Mouse (Mus musculus) heart, adult 11 months (tissue): ENCODE data around the gene Ubp1.

Experiments used
- DNase-seq: peaks from one replicate; pipeline ENCODE4 v3.0.0; 2022

Ubp1 gene

GRCm38 (mm10) chr9:113930534-113931374, at the start of gene Ubp1:
Gene Ubp1, plus strand, starts transcription at chr9:113930934.
- DNase-seq, result peak; percentile 100

DNA sequence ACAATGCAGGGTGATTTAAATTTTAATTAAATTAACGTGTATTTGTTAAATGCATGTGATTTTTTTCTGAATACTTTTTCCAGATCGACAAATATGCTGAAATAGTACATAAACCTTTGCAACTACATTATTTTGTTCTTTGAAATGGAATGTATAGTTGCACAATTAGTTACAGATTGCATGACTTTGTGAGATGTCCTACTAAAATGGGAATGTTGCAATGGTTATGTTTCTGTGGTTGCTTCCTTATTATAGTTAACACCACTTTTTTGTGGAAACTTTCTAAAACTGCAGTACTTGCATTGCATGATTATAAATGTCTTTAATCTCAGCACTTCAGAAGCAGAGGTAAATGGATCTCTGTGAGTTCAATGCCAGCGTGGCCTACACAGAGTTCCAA, 35.8 kb upstream of the Ubp1 start:
- no peak for DNase-seq

- peak; percentile 70 for DNase-seq
Observed at GRCm38 (mm10) chr9:113903136-113903535, 27.6 kb upstream of the Ubp1 start.

DNA sequence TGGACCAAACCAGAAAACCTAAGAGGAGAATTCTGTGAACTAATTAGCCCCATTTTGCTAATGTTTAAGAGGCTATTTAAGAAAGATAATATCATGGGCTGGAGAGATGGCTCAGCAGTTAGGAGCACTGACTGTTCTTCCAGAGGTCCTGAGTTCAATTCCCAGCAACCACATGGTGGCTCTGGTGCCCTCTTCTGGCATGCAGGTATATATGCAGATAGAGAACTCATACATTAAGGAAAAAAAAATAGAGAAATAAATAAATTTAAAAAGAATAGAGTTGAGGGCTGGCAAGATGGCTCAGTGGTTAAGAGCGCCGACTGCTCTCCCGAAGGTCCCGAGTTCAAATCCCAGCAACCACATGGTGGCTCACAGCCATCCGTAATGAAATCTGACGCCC, 26.4 kb upstream of the Ubp1 start:
- peak; percentile 31 for DNase-seq

DNA sequence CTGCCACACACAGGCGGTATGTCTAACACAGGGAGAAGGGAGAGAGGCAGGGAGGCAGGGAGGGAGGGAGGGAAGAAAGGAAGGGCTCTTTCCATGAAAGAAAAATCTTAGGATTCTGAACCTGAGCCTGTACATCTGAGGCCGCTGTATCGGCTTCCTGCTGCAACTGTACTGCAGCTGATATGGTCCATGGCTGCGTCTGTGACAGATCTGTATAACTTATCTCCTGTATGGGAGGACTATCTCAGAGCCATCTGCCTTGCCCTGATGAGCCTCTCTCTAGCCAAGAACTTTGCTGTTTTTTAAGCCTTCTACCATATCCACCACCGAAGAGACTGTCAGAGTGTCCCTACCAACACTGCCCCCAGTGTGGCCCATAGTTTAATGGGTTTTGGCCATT, 14.9 kb upstream of the Ubp1 start:
- DNase-seq, result no peak

DNA sequence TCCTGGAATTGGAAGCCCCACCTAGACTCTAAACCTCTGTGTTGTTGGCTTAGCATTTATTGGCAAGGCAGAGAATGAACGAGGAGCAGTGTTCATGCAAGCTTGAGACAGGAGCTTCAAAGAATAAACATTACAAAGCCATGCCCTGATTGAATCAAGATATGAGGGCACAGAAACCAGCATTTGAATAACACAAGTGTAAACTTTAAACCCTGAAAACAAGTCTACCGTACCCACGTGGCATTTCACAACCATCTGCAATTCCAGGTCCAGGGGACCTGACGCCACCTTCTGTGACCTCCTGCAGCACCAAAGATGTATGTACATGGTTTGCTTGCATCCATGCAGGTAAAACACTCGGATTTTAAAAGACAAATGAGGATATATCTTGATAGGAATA, 8.1 kb upstream of the Ubp1 start:
- DNase-seq, result peak; percentile 34

DNA sequence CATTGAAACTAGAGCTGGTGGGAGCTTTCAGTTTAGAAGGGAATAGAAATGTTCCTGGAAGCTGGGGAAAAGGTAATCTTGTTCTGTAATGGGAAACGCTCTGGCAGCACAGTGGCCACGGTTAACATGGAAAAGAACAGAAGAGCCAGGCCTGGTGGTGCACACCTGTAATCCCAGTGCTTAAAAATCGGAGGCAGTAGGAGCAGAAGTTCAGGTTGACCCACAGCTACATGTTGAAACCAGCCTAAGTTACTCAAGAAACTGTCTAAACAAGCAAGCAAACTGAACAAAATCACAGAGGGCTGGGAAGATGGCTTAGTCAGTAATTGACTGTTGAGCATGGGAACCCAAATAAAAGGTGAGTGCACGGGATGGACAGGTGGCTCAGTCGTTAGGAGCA, 5.9 kb upstream of the Ubp1 start:
- no peak for DNase-seq

DNA sequence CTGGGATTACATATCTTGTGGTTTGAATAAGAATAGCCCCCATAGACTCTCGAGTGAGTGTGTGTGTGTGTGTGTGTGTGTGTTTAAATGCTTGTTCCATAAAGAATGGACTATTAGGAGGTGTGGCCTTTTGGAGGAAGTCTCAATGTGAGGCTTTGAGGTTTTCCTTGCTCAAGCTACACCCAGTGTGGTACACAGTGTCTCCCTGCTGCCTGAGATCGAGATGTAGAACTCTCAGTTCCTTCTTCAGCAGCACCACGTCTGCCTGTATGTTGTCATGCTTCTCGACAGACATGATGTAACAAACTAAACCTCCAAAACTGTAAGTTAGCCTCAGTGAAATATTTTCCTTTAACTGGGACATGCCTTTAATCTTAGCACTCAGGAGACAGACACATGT, 2.1 kb upstream of the Ubp1 start:
- DNase-seq, result peak; percentile 94

- DNase-seq, result peak; percentile 83
Observed at GRCm38 (mm10) chr9:113929676-113930075, 1.1 kb upstream of the Ubp1 start.

DNA sequence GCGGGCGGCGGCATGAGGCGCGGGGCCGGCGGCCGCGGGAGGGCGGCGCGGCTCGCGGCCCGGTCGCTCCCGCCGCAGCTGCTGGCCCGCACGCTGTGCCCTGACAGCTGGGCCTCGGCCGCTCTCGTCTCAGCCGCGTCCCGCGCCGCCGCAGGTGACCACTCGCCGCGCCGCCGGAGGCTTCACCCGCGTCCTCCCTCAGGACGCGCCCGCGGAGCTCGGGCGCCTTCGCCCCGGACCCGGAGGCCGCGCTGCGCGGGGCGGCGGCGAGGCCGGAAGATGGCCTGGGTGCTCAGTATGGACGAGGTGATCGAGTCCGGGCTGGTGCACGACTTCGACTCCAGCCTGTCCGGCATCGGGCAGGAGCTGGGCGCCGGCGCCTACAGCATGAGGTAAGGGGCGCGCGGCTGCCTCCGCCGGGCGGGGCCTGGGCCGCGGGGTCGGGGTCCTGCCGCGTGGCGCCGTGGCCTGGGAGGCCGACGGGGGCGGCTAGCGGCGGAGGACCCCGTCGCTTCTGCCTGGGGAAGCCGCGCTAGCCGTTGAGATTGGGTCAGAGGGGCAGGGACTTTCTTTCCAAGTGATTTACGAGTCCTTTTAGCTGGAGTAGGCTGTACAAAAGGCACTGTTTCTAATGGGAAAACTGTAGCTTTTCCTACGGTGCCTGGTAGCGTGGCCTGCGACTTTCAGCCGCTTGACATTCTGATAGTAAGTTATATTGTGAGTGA, 803 bp downstream of the Ubp1 start:
- DNase-seq, result peak; percentile 94

DNA sequence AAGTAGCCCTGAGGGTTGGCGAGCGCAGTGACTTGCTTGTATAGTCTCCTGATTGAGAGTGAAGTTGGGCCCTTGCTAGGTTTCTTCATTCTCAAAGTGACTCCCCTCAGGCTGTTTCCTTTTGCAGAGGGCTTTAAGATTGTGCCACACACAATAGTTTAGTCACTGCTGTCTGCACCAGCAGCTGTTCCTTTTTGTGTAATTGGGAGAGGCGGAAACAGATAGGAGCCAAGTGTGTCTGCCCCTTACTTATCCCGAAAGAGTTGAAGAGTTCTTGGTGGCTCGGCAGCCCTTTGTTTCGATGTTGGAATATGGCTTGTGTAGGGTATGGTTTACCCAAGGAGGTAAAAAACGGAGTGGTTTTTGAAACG, 1.4 kb downstream of the Ubp1 start:
- peak; percentile 88 for DNase-seq

- DNase-seq, result peak; percentile 87
Observed at GRCm38 (mm10) chr9:113932501-113932900, 1.8 kb downstream of the Ubp1 start.

- peak; percentile 70 for DNase-seq
Observed at GRCm38 (mm10) chr9:113935638-113936037, 4.9 kb downstream of the Ubp1 start.

- DNase-seq, result no peak
Observed at GRCm38 (mm10) chr9:113939063-113939850, 8.5 kb downstream of the Ubp1 start.

GRCm38 (mm10) chr9:113941103-113941805, 10.5 kb downstream of the Ubp1 start:
- peak; percentile 81 for DNase-seq

DNA sequence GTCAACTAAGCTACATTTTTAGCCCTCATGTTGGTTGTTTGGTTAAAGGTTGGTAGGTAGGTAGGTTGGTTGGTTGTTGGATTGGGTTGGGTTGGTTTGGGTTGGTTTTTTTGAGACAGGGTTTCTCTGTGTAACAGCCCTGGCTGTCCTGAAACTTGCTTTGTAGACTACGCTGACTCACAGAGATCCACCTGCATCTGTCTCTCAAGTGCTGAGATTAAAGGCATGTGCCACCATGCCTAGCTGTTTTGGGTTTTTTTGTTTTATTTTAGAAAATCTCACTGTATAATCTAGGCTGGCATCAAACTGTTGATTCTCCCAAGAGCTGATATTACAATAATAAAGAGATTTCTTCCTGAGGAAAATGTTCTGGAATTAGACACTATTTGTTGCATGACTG, 12.6 kb downstream of the Ubp1 start:
- DNase-seq, result no peak

DNA sequence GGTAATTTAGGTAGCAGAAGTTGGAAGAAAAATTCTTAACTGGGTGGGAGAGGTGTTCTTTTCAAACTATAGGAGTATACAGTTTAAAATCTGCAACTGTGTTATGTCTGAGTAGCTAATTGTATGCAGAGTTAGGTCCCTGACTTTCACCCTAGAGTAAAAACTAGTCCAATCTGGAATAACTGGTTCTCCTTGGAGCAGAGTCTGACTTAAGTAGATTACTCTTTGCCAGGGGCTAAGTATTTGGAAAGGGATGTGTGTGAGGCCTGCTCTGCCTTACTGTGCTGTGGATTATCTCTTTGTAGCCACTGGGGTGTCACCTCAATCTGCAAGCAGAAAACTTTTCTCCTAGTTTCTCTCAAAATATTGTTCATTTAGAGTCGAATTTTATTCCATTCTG, 16.5 kb downstream of the Ubp1 start:
- no peak for DNase-seq

DNA sequence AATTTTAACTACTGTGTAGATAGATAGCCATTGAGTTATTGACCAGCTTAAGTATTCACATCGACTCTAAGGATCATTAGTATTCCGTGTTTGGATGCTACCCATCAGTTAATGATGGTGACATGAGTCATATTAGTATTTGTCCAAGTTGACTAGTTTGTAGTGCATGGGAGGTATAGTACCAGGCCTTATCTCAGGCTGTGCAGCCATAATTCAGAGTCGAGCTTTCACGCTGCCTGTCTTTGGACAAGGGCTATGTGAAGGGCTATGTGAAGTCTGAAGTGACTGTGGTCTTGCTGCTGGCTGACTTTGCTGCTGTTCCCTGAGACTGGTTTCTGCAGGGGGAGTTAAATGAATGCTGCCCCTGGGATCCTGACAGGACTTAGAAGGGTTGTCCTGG, 27.0 kb downstream of the Ubp1 start:
- DNase-seq, result no peak

GRCm38 (mm10) chr9:113963718-113964117, 33.0 kb downstream of the Ubp1 start:
- DNase-seq, result no peak

- DNase-seq, result peak; percentile 80
Observed at GRCm38 (mm10) chr9:113964415-113964814, 33.7 kb downstream of the Ubp1 start.

- DNase-seq, result peak; percentile 65
Observed at GRCm38 (mm10) chr9:113966838-113967237, 36.1 kb downstream of the Ubp1 start.

DNA sequence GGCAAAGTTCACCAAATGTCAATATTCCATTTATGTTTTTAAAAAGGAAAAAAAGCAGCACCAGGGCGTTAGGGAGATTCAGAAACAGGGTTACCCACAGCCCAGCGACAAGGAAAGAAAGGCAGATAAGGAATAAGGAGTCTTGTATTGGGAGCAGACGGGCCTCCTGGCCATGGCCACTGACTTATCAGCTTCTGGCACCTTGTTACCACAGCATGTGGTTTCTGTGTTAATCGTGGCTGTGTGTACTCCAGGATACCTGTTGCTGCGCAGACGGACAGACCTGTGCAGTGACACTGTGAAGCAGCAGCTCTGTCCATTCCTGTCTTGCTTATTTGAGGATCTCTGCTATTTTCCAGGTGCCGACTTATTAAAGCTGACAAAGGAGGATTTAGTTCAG, 38.2 kb downstream of the Ubp1 start:
- no peak for DNase-seq

DNA sequence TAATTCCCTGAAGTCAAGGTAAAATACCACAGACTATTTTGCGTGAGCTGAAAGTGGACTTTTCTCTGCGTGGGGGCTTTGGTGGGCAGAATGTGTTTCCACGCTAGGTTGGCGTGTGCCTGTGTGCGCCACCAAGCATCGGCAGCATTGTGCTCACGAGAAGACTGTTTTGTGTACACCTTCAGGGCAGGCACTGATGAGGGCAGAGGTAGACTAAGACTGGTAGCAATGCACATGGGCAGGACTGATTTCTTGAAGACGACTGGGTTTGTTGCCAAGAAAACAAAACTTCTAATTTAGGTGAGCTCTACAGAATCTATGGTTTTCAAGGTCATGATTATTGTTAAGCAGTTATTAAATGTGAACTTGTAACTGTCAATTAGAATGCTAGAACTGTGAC, 38.7 kb downstream of the Ubp1 start:
- no peak for DNase-seq
